Mouse (Mus musculus) cerebellum, postnatal 10 days (tissue): Measurements from ENCODE around the gene Ppp1r16b.
"Not testable (repeated sequence)": the region's sequence is repeated elsewhere in the genome, so short reads cannot be mapped to it uniquely, and the experiment has no call there.

Experiments used
- DNase-seq, 2 experiments: peaks; one replicate each; pipeline ENCODE4 v3.0.0; 2021; ENCODE audit warnings: mixed read lengths in 2 of 2

Ppp1r16b gene

DNA sequence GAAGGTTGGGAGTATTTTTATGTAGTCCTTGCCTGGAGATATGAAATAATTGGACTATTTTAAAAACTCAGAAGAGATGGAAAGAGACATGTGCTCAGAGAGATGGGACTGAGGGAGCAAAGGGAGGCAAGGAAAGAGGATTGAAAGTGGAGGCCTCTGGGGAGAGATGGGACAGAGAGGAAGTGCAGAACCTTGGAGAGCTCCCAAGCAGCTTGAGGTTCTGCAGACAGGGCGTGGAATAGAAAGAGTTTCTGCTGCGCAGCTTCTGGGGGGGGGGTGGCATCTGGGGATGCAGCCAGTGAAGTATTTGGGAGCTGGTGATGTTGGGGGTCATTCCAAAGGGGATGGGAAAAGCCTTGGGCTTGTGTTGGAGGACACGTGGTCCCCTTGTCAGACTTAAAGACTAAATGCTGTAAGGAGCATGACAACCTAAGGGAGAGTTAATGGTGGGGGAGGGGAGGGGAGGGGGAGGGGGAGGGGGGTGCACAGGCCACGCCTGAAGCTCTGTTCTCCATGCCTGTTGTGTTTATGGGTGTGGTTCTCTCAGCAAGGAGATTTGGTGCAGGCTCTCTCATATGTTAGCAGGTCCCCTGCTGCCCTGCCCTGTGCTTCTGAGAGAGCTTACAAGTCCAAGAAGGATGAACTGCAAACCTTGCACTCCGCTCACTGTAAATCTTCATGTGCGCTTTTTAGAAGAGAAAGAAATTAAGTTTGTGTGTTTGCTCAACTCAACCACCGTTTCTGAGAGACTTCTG lies 63.0 kb downstream of the Ppp1r16b start:
- no peak for DNase-seq

DNA sequence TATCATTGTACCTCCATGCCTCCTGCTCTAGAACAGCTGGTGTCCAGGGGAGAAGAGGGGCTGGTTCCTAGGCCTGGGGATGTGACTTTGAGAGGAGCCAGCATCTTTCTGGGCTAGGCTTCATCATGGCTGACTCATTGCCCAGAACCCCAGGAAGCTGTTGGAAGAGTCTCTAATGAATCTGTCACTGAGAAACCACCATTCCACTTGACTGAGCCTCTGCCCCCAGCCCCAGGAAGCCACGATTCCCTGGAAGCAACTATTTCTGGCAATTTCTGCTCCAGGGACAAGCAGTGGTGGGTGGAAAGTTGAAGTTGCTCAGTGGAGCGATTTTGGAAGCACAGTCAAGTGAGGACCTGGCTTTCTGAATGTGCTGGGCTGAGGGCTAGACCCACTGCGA lies 65.7 kb downstream of the Ppp1r16b start:
- DNase-seq, result peak; percentile 79 to 85

DNA sequence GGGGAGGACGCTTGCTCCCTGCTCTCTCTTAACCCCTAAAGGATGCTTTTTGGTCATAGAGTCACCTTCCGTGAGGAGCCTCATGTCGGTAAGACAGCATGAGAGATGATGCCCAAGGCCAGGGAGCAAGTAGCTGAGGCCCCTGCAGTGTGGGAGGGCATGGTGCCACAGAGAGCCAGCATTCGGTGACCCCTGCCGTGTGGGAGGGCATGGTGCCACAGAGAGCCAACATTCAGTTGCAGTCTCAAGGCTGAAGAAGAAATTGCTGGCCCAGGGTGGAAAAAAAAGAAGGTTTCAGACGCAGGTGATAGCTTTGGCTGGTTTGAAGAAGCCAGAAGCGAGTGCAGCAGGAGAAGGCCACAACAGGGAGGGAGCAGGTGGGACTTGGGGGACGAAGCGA lies 67.3 kb downstream of the Ppp1r16b start:
- DNase-seq, result peak; percentile 57 to 73

DNA sequence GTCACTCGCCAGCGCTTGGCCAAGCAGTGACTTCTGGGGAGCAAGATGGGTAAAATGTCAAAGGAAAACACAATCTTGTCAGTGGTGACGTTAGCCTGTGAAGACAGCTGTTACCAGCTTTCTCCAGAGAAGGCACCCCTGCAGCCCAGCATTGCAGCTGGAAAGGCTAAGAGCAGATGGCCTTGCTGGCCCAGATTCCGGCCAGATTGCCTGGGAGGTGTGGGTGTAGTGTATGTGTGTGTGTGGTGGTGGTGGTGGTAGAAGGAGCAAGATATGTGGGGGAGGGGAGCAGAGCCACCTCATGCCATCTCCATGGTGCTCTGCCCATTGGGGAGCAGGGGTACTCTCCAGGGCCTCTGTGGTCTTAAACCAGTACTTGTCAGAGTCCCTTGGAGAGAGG lies 67.9 kb downstream of the Ppp1r16b start:
- DNase-seq, result peak; percentile 64 to 73

DNA sequence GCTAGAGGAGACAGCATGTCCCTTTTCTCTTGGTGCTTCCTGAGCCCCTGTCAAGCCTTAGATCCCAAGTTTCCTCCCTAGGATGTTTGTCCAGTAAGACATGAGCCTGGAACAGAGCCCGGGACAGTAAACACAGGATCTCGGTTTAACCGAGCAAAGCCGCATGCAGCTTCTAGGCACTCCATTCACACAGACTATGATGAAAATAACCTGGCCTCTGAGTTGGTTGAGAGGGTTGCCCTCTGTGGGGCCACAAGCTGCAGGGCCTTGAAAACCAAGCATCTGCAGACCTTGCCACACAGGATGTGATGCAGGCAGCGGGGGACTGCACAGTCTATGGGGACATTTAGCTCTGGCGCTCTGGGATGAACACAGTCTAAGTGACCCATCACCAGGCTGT lies 68.7 kb downstream of the Ppp1r16b start:
- no peak for DNase-seq

DNA sequence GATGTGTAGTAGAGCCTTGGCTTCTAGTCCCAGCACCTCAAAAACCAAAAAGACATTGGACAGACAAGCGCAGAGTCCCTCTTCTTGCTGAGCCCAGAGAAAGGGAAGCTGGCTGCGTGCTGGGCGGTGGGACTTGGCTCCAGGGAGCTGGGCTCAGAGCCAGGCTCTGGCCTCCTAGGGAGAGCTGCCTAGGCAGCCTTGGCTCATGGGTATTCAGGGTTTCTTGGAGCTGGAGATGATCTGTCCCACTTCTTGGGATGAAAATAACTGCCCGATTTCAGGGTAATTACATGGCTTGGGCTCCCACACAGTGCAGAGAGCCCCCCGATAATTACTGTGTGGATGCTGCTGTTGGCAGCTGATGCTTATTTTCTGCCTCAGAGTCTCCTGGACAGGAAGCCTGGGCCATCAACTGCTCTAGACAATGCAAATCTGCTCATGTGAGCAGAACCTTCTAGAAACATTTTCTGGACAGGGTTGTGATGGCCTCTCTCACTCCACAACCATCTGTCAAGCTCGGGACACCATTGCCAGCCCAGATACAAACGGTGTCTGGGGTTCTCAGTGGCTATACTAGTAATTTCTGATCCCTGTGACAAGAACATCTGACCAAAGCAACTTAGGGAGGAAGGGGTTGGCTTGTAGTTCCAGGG lies 69.4 kb downstream of the Ppp1r16b start:
- peak in 1 of 2 experiments; percentile 61 for DNase-seq

DNA sequence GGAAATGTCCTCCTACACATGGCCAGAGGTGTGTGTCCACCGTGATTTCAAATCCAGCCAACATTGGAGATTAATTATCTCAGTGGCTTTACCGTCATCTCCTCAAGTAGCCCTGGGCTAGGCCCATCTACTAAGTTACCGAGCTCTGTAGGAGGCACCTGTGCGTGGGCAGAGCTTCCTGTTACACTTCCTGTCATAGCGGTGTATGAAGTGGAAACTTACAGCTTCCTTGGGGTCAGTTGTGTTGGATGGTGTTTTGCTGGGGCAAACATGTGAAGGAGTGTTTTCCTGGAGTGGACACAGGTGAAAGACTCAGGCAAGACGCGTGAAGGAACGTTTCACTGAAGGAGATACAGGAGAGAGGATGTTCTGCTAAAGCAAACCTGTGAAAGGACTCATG lies 70.1 kb downstream of the Ppp1r16b start:
- no peak for DNase-seq

DNA sequence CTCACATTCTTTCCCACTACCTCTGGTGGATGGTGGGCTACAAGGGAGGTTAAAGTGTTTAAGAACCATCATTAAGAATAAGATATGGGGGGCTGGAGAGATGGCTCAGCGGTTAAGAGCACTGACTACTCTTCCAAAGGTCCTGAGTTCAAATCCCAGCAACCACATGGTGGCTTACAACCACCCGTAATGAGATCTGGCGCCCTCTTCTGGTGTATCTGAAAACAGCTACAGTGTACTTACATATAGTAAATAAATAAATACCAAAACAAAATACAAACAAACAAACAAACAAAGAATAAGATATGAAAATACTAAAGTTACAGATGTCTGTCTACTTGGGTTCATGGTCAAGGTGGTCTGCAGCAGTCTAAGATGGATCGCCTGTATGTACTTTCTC lies 71.0 kb downstream of the Ppp1r16b start:
- DNase-seq, result not testable (repeated sequence)

DNA sequence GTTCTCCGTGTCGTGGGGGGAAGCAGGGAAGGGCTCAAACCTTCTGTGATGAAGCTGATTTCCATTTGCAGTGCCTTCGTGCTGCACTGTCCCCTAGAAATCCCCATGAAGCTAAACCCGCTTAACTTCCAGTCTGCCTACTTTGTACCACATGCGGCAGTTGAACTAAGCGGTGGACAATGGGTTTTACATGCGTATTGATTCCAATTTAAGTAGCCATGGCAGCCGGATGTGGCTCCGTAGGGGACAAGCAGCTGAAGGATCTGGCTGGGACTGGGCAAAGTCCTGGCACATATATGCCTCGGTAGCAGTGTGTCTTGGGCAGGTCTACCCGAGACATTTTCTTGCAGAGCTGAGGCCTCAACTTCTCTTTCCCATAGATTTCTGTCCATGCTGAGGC lies 73.4 kb downstream of the Ppp1r16b start:
- DNase-seq, result no peak

DNA sequence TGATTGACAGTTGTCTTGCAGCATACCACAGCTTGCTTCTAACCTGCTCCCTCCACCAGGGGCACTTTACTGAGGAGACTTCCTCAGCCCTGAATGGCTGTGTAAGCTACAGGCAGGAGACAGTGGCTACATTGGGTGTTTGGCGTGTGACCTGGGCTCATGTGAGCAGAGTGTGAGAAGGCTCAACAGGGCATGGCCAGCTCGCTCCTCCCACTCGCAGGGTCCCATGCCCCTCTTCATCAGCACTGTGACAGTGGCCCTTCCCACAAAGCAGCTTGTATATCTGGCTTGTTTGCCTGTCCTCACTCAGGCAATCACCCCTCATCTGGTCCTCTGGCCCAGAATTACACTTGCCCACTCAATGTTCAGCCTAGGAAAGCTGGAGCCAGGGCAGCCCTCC lies 73.9 kb downstream of the Ppp1r16b start:
- DNase-seq, result no peak

DNA sequence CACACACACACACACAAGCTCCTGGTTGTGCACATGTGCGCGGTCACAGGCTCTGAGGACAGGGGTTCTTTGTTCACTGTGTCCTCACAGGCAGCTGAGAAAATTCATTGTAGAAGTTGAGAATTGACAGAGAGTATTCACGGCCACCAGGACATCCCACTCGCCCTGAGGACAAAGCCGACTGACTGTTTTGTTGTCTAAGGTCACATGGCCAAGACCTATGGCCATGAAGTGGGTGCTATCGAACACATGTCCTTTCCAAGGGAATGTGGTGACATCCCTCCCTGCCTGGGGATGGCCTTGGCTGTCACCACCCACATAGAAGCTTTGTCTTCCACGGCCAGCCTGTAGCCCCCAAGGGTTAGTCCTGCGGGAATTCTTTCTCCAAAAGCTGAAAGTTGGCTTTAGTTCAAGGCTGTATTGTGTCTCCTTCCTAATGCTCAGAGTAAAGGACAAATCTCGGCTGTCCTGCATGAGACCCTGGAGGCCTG lies 75.9 kb downstream of the Ppp1r16b start:
- no peak for DNase-seq

DNA sequence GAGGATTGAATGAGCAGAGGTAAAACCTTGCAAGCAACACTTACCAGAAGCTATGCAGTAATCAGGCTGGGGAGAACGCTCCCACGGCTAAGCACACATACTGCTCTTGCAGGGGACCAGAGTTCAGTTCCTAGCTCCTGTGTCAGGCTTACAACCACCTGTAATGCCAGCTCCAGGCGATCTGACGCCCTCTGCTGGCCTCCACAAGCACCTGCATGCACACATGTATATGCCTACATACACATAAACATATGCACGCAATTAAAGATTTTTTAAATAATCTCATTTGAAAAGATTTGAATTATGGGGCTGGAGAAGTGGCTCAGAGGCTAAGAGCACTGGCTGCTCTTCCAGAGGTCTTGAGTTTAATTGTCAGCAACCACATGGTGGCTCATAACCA lies 77.2 kb downstream of the Ppp1r16b start:
- DNase-seq, result no peak

DNA sequence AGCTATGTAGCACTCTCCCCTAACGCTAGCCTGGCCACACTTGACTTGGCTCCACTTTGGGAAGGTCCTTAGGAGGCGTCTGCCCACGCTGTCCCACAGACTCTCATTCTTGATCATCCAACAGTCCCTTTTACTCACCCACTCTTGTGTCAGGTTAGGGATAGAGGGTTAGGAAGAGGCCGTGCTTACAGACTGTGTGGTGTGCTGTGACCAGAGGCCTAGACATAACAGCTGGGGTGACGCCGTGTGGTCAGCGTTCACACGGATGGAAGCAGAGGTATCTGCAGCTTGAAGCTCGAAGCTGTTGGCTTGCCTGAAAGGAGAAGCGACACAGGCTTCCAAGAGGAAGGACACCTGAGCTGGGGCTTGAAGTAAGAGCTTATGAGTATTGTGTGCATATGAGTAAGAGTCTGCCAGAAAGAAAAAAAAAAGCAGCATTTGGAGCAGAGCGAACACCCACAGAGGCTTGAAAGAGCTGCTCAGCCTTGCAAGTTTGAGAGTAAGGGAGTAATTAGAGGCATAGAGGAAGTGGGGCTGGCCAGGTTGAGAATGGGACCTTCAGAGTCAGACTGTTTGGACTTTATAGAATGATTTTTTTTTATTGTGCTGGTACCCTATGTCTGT lies 78.4 kb downstream of the Ppp1r16b start:
- DNase-seq, result no peak

DNA sequence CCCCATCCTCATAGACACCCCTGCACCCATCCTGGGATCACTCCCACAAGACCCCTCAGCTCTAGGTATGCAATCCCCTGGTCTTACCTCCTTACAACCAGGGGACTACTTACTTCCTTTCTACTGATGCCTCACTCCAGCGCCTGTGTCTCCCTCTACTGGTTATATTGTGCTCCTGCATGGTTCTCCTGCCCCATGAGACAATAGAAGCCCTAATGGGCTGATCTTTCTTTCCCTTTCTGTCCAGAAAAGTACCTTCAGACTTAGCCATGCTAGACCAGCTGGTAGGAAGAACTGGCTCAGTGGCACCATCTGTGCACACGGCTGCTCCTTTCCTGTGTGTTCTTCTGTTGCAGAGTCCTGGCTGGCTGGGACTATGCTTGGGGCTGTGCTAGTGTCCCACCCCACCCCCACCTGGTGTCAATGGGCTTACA lies 79.9 kb downstream of the Ppp1r16b start:
- peak; percentile 66 to 70 for DNase-seq

DNA sequence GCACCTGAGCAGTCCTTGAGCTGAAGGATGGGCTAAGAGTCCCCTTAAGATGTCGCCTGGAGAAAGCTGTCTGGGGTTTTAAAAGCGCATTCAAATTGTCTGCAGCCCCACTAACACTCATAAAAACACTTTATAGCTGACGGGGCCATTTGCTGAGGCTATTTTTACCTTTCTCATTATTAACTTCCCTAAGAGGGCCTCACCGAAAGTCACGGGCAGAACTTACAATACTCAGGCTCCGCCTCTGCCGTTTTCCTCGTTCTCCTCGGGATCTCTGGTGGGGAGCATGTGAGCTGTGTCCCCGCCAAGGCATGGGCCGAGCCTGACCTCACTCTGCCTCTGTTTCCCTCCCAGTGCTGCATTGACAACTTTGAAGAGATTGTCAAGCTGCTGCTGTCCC lies 81.0 kb downstream of the Ppp1r16b start:
- no peak for DNase-seq

DNA sequence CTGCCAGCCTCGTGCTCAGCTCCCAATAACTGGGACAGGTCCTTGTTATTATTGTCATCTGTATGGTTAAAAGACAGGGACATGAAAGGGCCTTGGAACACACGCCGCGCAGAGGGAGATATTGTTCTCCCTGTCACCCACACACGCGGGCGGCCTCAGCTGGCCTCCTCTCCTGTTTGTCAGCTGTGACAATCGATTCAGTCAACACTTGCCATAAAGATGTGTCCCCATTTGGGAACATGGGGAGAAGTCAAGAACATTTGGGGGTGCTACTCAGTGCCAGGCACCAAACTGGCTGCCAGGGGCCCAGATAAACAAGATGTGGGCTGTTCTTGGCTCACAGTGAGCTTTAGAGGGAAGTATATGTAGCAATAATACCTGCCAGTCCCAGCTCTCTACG lies 84.2 kb downstream of the Ppp1r16b start:
- DNase-seq, result no peak

DNA sequence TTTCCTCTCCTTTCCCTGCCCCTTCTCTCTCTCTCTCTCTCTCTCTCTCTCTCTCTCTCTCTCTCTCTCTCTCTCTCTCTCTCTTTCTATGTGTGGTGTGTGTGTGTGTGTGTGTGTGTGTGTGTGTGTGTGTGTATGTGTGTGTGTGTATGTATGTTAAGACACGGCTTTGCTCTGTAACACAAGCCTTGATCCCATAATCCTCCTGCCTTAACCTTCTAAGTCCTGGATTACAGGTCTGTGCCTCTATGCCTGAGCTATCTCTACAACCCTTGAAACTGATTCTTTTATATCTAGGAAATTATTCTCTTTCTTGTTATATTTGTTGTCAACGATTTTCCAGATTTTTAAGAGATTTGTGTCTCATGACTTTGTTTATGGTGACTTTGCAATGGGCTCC lies 95.0 kb downstream of the Ppp1r16b start:
- no peak for DNase-seq

DNA sequence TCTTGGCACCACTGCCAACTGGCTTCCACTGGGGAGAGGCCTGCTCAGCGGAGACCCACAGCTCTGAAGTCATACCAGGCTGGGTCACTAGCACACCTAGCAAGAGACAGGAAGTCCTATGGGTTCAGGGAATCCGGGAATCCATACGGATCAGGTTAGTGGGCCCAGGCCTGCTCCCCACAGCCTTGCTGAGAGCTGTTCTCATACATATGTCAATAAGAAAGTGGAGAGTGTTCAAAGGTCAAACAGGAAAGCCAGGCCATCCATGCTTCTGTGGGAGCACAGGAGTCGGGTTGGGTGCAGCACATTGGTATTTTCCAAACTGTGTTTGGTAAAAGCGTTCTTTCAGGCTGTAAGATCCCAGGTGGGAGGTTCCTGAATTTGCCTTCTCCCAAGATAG lies 97.1 kb downstream of the Ppp1r16b start:
- no peak for DNase-seq

DNA sequence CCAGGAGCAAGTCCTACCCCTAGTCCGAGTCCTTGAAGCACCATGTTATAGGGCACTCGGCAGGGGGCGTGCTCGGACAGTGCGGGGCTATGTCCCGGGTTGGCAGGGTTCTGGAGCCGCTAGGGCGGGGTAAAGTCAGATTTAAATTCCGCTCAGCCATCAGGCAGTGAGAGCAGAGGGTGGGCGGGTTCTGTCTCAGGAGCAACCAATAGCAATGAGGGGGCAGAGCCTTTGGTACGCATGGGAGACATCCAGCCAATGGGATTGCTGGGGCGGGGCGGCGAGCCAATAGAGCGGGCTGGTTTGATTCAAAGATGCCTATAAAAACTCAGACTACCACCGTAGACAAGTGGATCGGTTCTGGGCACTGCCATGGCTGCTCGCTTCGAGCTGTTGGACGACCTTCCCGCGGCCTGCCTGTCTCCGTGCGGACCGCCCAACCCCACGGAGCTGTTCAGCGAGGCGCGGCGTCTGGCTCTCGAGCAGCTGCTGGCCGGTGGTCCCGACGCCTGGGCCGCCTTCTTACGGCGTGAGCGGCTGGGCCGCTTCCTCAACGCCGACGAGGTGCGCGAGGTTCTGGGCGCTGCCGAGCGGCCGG lies 102.6 kb downstream of the Ppp1r16b start, which contains the start of gene Fam83d:
Fam83d (plus strand) TSS at position 352 of the 598 bp plus-strand sequence.
- DNase-seq, result peak; percentile 98

DNA sequence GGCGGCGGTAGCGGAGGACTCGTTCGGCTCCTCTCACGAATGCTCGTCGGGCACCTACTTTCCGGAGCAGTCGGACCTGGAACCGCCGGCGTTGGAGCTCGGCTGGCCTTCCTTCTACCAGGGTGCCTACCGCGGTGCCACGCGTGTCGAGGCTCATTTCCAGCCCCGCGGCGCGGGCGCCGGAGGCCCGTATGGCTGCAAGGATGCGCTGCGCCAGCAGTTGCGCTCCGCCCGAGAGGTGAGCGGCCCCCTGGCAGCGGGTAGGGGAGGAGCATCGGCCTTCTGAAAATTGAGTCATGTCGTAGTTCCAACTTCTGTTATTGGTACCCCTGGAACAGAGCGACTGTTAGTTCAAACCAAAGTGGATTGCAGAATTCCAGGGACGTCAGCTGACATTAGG lies 103.2 kb downstream of the Ppp1r16b start:
- peak in 1 of 2 experiments; percentile 51 for DNase-seq

DNA sequence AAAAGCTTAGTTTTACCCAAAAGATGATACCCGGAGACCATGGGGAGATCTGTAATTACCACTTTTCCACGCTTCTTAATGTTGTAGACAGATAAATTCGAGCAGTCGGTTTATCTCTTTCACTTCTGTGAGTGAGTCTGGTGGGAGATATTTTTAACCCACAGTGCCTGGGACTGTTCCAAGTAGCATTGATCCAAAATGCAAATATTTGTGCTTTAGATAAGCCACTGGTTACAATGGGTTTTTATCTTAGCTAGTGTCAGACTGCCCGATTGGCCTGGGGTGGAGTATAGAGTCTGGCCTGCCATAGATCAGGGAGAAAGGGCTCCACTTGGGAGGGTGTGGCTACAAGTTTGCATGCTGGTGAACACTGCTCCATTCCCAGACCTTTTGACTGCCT lies 103.6 kb downstream of the Ppp1r16b start:
- DNase-seq, result no peak

DNA sequence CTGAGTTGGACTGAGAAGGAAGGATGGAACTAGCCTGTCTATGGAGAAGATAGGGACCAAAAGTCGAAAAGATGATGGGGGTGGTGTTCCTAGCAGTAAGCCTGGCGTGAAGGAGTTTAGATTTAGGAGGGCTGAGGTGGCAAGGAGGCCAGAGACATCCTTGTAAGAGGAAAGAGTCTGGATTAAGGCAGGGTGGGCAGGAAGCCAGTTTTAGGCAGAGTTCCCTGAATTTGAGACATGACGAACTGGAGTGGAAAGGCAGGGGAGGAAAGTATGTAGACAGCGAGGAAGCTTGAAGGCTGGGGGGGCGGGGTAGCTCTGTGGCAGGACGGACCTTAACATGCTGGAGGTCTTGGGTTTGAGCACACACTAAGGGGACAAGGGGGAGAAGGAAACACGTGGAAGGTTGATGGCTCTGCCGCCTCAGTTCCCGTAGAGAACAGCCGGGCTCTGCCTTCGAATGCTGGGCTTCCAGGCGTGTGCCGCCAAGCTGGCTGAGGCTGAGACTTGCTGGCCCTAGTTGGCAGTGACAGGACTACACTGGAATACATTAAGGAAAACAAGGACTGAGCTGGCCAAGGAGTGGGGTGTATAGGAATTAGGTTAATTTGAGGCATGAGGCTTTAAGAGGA lies 105.0 kb downstream of the Ppp1r16b start:
- peak; percentile 63 to 71 for DNase-seq
